Mouse (Mus musculus): Measurements from ENCODE around the gene Adam11.
"Not testable (repeated sequence)": the region's sequence is repeated elsewhere in the genome, so short reads cannot be mapped to it uniquely, and the experiment has no call there.

Gene Adam11

GRCm38 (mm10) chr11:102761309-102762210 lies at the start of gene Adam11:
Gene Adam11 (plus strand): TSS chr11:102761439.
- DNase-seq (ENCODE audit: low spot score) = no peak

GRCm38 (mm10) chr11:102712411-102712810 lies 48.8 kb upstream of the Adam11 start:
- DNase-seq (ENCODE audit: low spot score) = no peak

GRCm38 (mm10) chr11:102714578-102714977 lies 46.7 kb upstream of the Adam11 start:
- DNase-seq (ENCODE audit: low spot score) = not testable (repeated sequence)

GRCm38 (mm10) chr11:102716135-102716534 lies 45.1 kb upstream of the Adam11 start:
- no peak for DNase-seq (ENCODE audit: low spot score)

- DNase-seq (ENCODE audit: low spot score) = no peak
Measured at GRCm38 (mm10) chr11:102725574-102725973, 35.7 kb upstream of the Adam11 start.

- DNase-seq (ENCODE audit: low spot score) = no peak
Measured at GRCm38 (mm10) chr11:102728614-102729013, 32.6 kb upstream of the Adam11 start.

GRCm38 (mm10) chr11:102729835-102730234 lies 31.4 kb upstream of the Adam11 start:
- DNase-seq (ENCODE audit: low spot score) = no peak

- no peak for DNase-seq (ENCODE audit: low spot score)
Measured at GRCm38 (mm10) chr11:102731366-102731765, 29.9 kb upstream of the Adam11 start.

- no peak for DNase-seq (ENCODE audit: low spot score)
Measured at GRCm38 (mm10) chr11:102733146-102733545, 28.1 kb upstream of the Adam11 start.

- DNase-seq (ENCODE audit: low spot score) = no peak
Measured at GRCm38 (mm10) chr11:102734961-102735360, 26.3 kb upstream of the Adam11 start.

GRCm38 (mm10) chr11:102738046-102738445 lies 23.2 kb upstream of the Adam11 start:
- no peak for DNase-seq (ENCODE audit: low spot score)

- no peak for DNase-seq (ENCODE audit: low spot score)
Measured at GRCm38 (mm10) chr11:102739278-102739966, 21.8 kb upstream of the Adam11 start.

- no peak for DNase-seq (ENCODE audit: low spot score)
Measured at GRCm38 (mm10) chr11:102740634-102741033, 20.6 kb upstream of the Adam11 start.

- DNase-seq (ENCODE audit: low spot score) = no peak
Measured at GRCm38 (mm10) chr11:102741129-102741950, 19.9 kb upstream of the Adam11 start.

GRCm38 (mm10) chr11:102742066-102742465 lies 19.2 kb upstream of the Adam11 start:
- no peak for DNase-seq (ENCODE audit: low spot score)

GRCm38 (mm10) chr11:102742843-102743242 lies 18.4 kb upstream of the Adam11 start:
- no peak for DNase-seq (ENCODE audit: low spot score)

GRCm38 (mm10) chr11:102744746-102745145 lies 16.5 kb upstream of the Adam11 start:
- DNase-seq (ENCODE audit: low spot score) = no peak

GRCm38 (mm10) chr11:102747866-102748265 lies 13.4 kb upstream of the Adam11 start:
- no peak for DNase-seq (ENCODE audit: low spot score)

GRCm38 (mm10) chr11:102748381-102748780 lies 12.9 kb upstream of the Adam11 start:
- no peak for DNase-seq (ENCODE audit: low spot score)

- DNase-seq (ENCODE audit: low spot score) = no peak
Measured at GRCm38 (mm10) chr11:102749712-102750111, 11.5 kb upstream of the Adam11 start.

- DNase-seq (ENCODE audit: low spot score) = no peak
Measured at GRCm38 (mm10) chr11:102752896-102753590, 8.2 kb upstream of the Adam11 start.
